Mouse (Mus musculus) neural tube, embryonic 14.5 days (tissue): ENCODE measurements around the gene Hba-x. TPM values are rescaled to one million over a fixed set of nuclear protein-coding genes. Genes with fewer than 3 reads are reported as not detected.

Source experiments
- ATAC-seq: fragments of 200-750 bp; cut with Nextera tagmentation; 2 replicates; pipeline ENCODE4 v1.8.0; 2017; ENCODE audit warnings: low read depth, mild to moderate bottlenecking, moderate TSS enrichment, moderate library complexity
- H3K27ac ChIP-seq: fragments of 300-500 bp; sonication (generic); 2 replicates; pipeline ENCODE4 v1.5.1; 2014; ENCODE audit warnings: low read depth, mild to moderate bottlenecking, control low read depth, low read length, moderate library complexity, mixed read lengths
- H3K27me3 ChIP-seq: fragments of 300-500 bp; sonication (generic); 2 replicates; pipeline ENCODE4 v1.6.1; 2014; ENCODE audit warnings: low read length; ENCODE audit not compliant: control insufficient read depth, insufficient read depth
- H3K36me3 ChIP-seq: fragments of 300-500 bp; sonication (generic); 2 replicates; pipeline ENCODE4 v1.6.1; 2014; ENCODE audit warnings: low read length, mixed read lengths; ENCODE audit not compliant: control insufficient read depth, insufficient read depth
- H3K4me1 ChIP-seq: fragments of 300-500 bp; sonication (generic); 2 replicates; pipeline ENCODE4 v1.6.1; 2014; ENCODE audit warnings: low read length; ENCODE audit not compliant: control insufficient read depth, insufficient read depth
- H3K4me2 ChIP-seq: fragments of 300-500 bp; sonication (generic); 2 replicates; pipeline ENCODE4 v1.6.1; 2014; ENCODE audit warnings: mild to moderate bottlenecking, low read depth, low read length, control low read depth
- H3K4me3 ChIP-seq: fragments of 300-500 bp; sonication (generic); 2 replicates; pipeline ENCODE4 v1.5.1; 2014; ENCODE audit warnings: low read depth, low read length, control low read depth, mixed read lengths
- H3K9ac ChIP-seq: fragments of 300-500 bp; sonication (generic); replicated peaks from 2 replicates; pipeline ENCODE4 v1.6.1; 2014; ENCODE audit warnings: low read depth, mild to moderate bottlenecking, control low read depth, low read length, mixed read lengths
- H3K9me3 ChIP-seq: fragments of 300-500 bp; sonication (generic); 2 replicates; pipeline ENCODE4 v1.6.1; 2016; ENCODE audit warnings: low read length; ENCODE audit not compliant: control insufficient read depth
- WGBS: fragments of 180-500 bp; shearing (Covaris S2); extraction: QIAGEN DNeasy Blood & Tissue Kit; methylation state at CpG from one replicate; pipeline ENCODE4 v1.1.7; 2014; 5-methylcytosine and 5-hydroxymethylcytosine counted together
- polyA plus RNA-seq: library from polyadenylated mRNA; unstranded; fragments of >200 nt; fragmentation: Nextera tagmentation; extraction: Ambion mirVana; gene quantifications from 2 replicates; pipeline ENCODE4 v1.2.1, GENCODE M21; 2014

Hba-x gene
- polyA plus RNA-seq, result 43.2 and 157 TPM in 2 replicates

GRCm38 (mm10) chr11:32276347-32276746 lies at the start of gene Hba-x:
Hba-x (plus strand) TSS chr11:32276400.
- no peak within 1 kb of the TSS for H3K9ac ChIP-seq
- 68% methylated on average over 3 of the region's 3 CpGs for WGBS
- no peaks in the 10 kb centered on the region for H3K27me3 ChIP-seq
- H3K27ac ChIP-seq, result no peak within 1 kb of the TSS
- no peaks in the 10 kb centered on the region for H3K36me3 ChIP-seq
- H3K4me1 ChIP-seq, result no peaks in the 10 kb centered on the region
- no peaks in the 10 kb centered on the region for H3K9me3 ChIP-seq
- H3K4me3 ChIP-seq, result no peak within 1 kb of the TSS
- H3K4me2 ChIP-seq, result no peak within 1 kb of the TSS
- ATAC-seq, result no peak

GRCm38 (mm10) chr11:32227041-32227440 lies 49.2 kb upstream of the Hba-x start:
- Histone ChIP-seq H3K27ac (peak overlapping the region; percentile 77), H3K4me3 (peak overlapping the region; percentile 69), H3K9me3 (no peaks in the 10 kb centered on the region), H3K4me1 (peaks cover 18% of the 10 kb centered on the region), H3K4me2 (peak overlapping the region; percentile 82), H3K27me3 (peaks cover 5% of the 10 kb centered on the region; the same call in 1 of the 2 replicates), H3K9ac (peak overlapping the region; percentile 75), H3K36me3 (peaks cover 5% of the 10 kb centered on the region; the same call in 1 of the 2 replicates)
- ATAC-seq, result 0 out of 2 replicates have a peak, but pooled peaks have one; percentile 0
- WGBS, result 50% methylated on average over 1 of the region's 1 CpGs

GRCm38 (mm10) chr11:32227555-32227954 lies 48.6 kb upstream of the Hba-x start:
- no peak overlapping the region for H3K27ac ChIP-seq
- H3K4me1 ChIP-seq, result peaks cover 14% of the 10 kb centered on the region
- H3K4me3 ChIP-seq, result no peak overlapping the region
- no peak for ATAC-seq
- WGBS, result 90% methylated on average over 9 of the region's 9 CpGs
- H3K27me3 ChIP-seq, result peaks cover under 1% of the 10 kb centered on the region; the same call in 1 of the 2 replicates
- H3K9ac ChIP-seq, result no peak overlapping the region
- H3K4me2 ChIP-seq, result no peak overlapping the region; the same call in 1 of the 2 replicates
- H3K9me3 ChIP-seq, result no peaks in the 10 kb centered on the region
- peaks cover 6% of the 10 kb centered on the region; the same call in 1 of the 2 replicates for H3K36me3 ChIP-seq

- ATAC-seq, result no peak
- Histone ChIP-seq H3K27me3 (no peaks in the 10 kb centered on the region), H3K4me3 (no peak overlapping the region), H3K4me1 (peaks cover 11% of the 10 kb centered on the region), H3K9me3 (no peaks in the 10 kb centered on the region), H3K4me2 (no peak overlapping the region), H3K36me3 (peaks cover 9% of the 10 kb centered on the region; the same call in 1 of the 2 replicates), H3K27ac (no peak overlapping the region), H3K9ac (no peak overlapping the region)
- WGBS, result 94% methylated on average over 3 of the region's 3 CpGs
Observed at GRCm38 (mm10) chr11:32228292-32228845, 47.8 kb upstream of the Hba-x start.

GRCm38 (mm10) chr11:32230220-32230619 lies 46.0 kb upstream of the Hba-x start:
- Histone ChIP-seq H3K4me2 (no peak overlapping the region), H3K4me1 (peaks cover 15% of the 10 kb centered on the region), H3K27ac (no peak overlapping the region), H3K9ac (no peak overlapping the region), H3K36me3 (peaks cover 9% of the 10 kb centered on the region; the same call in 1 of the 2 replicates), H3K4me3 (no peak overlapping the region), H3K27me3 (no peaks in the 10 kb centered on the region), H3K9me3 (no peaks in the 10 kb centered on the region)
- no peak for ATAC-seq
- 85% methylated on average over 4 of the region's 4 CpGs for WGBS

GRCm38 (mm10) chr11:32231125-32231524 lies 45.1 kb upstream of the Hba-x start:
- H3K27me3 ChIP-seq, result no peaks in the 10 kb centered on the region

GRCm38 (mm10) chr11:32232848-32233247 lies 43.4 kb upstream of the Hba-x start:
- Histone ChIP-seq H3K4me1 (peaks cover 10% of the 10 kb centered on the region; the same call in 1 of the 2 replicates), H3K9ac (no peak overlapping the region), H3K4me3 (no peak overlapping the region), H3K27me3 (no peaks in the 10 kb centered on the region), H3K36me3 (peaks cover 9% of the 10 kb centered on the region; the same call in 1 of the 2 replicates), H3K4me2 (no peak overlapping the region), H3K27ac (no peak overlapping the region), H3K9me3 (no peaks in the 10 kb centered on the region)
- 79% methylated on average over 10 of the region's 10 CpGs for WGBS
- ATAC-seq, result no peak

More at GRCm38 (mm10) chr11:32231125-32231524, 45.1 kb upstream of the Hba-x start:
- peaks cover 21% of the 10 kb centered on the region for H3K4me1 ChIP-seq
- WGBS, result 89% methylated on average over 2 of the region's 2 CpGs
- H3K4me2 ChIP-seq, result no peak overlapping the region
- no peak overlapping the region for H3K9ac ChIP-seq
- H3K9me3 ChIP-seq, result no peaks in the 10 kb centered on the region
- H3K36me3 ChIP-seq, result peaks cover 9% of the 10 kb centered on the region; the same call in 1 of the 2 replicates
- no peak overlapping the region for H3K4me3 ChIP-seq
- ATAC-seq, result no peak
- H3K27ac ChIP-seq, result no peak overlapping the region

- Histone ChIP-seq H3K27me3 (no peaks in the 10 kb centered on the region), H3K9ac (no peak overlapping the region), H3K4me2 (no peak overlapping the region), H3K4me1 (peaks cover 10% of the 10 kb centered on the region; the same call in 1 of the 2 replicates), H3K27ac (no peak overlapping the region), H3K9me3 (no peaks in the 10 kb centered on the region), H3K4me3 (no peak overlapping the region), H3K36me3 (peaks cover 9% of the 10 kb centered on the region; the same call in 1 of the 2 replicates)
- WGBS, result 93% methylated on average over 3 of the region's 3 CpGs
- ATAC-seq, result no peak
Observed at GRCm38 (mm10) chr11:32233895-32234294, 42.3 kb upstream of the Hba-x start.

- Histone ChIP-seq H3K9me3 (no peaks in the 10 kb centered on the region), H3K27ac (peak overlapping the region; percentile 64), H3K36me3 (peaks cover 9% of the 10 kb centered on the region; the same call in 1 of the 2 replicates), H3K4me2 (no peak overlapping the region), H3K27me3 (no peaks in the 10 kb centered on the region), H3K9ac (no peak overlapping the region), H3K4me3 (no peak overlapping the region), H3K4me1 (peaks cover 10% of the 10 kb centered on the region; the same call in 1 of the 2 replicates)
- 89% methylated on average over 6 of the region's 6 CpGs for WGBS
- ATAC-seq, result no peak
Observed at GRCm38 (mm10) chr11:32234816-32235485, 41.2 kb upstream of the Hba-x start.
